Mouse (Mus musculus): Measurements from ENCODE around the gene Slc5a1. TPM values are rescaled to one million over a fixed set of nuclear protein-coding genes. Genes with fewer than 3 reads are reported as not detected.

Slc5a1 gene
- 0.10 TPM in 1 of 2 replicates, not detected in the other for polyA plus RNA-seq (2014; fragmentation: Nextera tagmentation; extraction: Ambion mirVana)

DNA sequence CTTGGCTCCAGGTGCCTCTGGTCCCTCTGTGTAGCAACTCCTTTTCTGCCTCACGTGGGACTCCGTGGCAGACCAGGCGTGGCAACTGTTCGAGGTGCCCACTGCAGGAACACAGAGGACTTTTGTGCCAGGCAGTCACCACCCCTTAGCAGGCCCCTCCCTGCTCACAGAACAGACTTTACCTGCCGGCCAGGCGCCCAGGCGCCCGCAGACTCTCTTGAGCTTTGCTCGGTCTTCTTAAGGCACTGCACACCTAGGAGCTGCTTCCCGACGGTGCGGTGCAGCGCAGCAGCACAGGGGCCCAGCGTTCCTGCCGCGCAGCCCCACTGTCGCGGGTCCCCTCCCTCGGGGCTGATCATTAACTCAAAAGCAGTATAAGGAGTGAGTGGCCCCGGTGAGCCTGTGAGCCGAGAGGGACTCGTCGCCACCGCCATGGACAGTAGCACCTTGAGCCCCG is at the start of gene Slc5a1:
Gene Slc5a1, plus strand, starts transcription at position 195 of the 457 bp plus-strand sequence.
- Histone ChIP-seq H3K36me3 (ENCODE audit: control insufficient read depth, insufficient read depth, low read length) (no peaks in the 10 kb centered on the region), H3K9ac (replicated peaks; ENCODE audit: low read depth, low read length) (no peak within 1 kb of the TSS), H3K4me2 (ENCODE audit: low read depth, low read length) (no peak within 1 kb of the TSS), H3K4me3 (ENCODE audit: low read depth, low read length) (no peak within 1 kb of the TSS), H3K27me3 (ENCODE audit: control insufficient read depth, insufficient read depth, low read length) (peaks cover 9% of the 10 kb centered on the region; the same call in 1 of the 2 replicates), H3K9me3 (ENCODE audit: control insufficient read depth, low read length) (no peaks in the 10 kb centered on the region), H3K4me1 (ENCODE audit: control insufficient read depth, insufficient read depth, low read length) (no peaks in the 10 kb centered on the region), H3K27ac (ENCODE audit: low read depth, low read length) (no peak within 1 kb of the TSS)
- ATAC-seq (ENCODE audit: low read depth) = no peak
- WGBS = 17% methylated on average over 25 of the region's 25 CpGs

DNA sequence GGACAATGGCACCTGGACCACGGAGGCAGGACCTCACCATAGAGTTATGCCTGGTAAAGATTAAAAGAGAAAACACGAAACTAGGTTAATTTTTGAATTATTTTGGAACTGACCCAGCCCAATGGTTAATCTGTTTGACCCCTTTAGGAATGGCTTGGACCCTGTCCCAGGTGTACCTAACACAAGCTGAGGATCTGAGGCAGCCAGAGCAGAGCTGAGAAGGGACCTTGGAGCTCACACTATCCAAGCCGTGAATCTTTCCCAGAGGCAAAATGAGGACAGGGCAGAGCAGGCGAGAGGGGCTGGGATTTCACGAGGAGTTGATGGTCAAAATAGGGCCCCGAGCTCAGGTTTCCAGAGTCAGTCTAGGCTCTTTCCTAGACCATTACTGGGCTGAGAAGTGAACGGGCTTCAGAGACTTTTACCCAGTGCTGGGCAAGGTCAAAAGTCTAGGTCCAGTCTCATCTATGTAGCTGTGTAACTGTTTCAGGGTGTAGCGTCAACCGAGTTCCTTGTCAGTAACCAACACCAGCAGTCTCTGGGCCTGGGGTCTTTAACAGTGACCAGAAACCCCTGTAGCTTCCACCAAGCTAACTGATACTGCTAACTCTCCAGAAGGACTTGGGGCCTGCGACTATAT is 47.8 kb upstream of the Slc5a1 start:
- H3K4me3 ChIP-seq (ENCODE audit: low read depth, low read length) = no peak overlapping the region
- 87% methylated on average over 10 of the region's 10 CpGs for WGBS
- no peak overlapping the region for H3K27ac ChIP-seq (ENCODE audit: low read depth, low read length)
- H3K9me3 ChIP-seq (ENCODE audit: control insufficient read depth, low read length) = no peaks in the 10 kb centered on the region
- no peak overlapping the region for H3K9ac ChIP-seq (replicated peaks; ENCODE audit: low read depth, low read length)
- no peaks in the 10 kb centered on the region for H3K36me3 ChIP-seq (ENCODE audit: control insufficient read depth, insufficient read depth, low read length)
- no peak overlapping the region for H3K4me2 ChIP-seq (ENCODE audit: low read depth, low read length)
- no peak for ATAC-seq (ENCODE audit: low read depth)
- H3K4me1 ChIP-seq (ENCODE audit: control insufficient read depth, insufficient read depth, low read length) = no peaks in the 10 kb centered on the region
- H3K27me3 ChIP-seq (ENCODE audit: control insufficient read depth, insufficient read depth, low read length) = no peaks in the 10 kb centered on the region

GRCm38 (mm10) chr5:33070071-33070470 is 33.9 kb upstream of the Slc5a1 start:
- no peak overlapping the region for H3K4me3 ChIP-seq (ENCODE audit: low read depth, low read length)
- no peaks in the 10 kb centered on the region for H3K36me3 ChIP-seq (ENCODE audit: control insufficient read depth, insufficient read depth, low read length)
- H3K4me1 ChIP-seq (ENCODE audit: control insufficient read depth, insufficient read depth, low read length) = no peaks in the 10 kb centered on the region
- H3K9me3 ChIP-seq (ENCODE audit: control insufficient read depth, low read length) = no peaks in the 10 kb centered on the region
- H3K4me2 ChIP-seq (ENCODE audit: low read depth, low read length) = no peak overlapping the region
- no peak overlapping the region for H3K27ac ChIP-seq (ENCODE audit: low read depth, low read length)
- no peaks in the 10 kb centered on the region for H3K27me3 ChIP-seq (ENCODE audit: control insufficient read depth, insufficient read depth, low read length)
- no peak for ATAC-seq (ENCODE audit: low read depth)
- no peak overlapping the region for H3K9ac ChIP-seq (replicated peaks; ENCODE audit: low read depth, low read length)

DNA sequence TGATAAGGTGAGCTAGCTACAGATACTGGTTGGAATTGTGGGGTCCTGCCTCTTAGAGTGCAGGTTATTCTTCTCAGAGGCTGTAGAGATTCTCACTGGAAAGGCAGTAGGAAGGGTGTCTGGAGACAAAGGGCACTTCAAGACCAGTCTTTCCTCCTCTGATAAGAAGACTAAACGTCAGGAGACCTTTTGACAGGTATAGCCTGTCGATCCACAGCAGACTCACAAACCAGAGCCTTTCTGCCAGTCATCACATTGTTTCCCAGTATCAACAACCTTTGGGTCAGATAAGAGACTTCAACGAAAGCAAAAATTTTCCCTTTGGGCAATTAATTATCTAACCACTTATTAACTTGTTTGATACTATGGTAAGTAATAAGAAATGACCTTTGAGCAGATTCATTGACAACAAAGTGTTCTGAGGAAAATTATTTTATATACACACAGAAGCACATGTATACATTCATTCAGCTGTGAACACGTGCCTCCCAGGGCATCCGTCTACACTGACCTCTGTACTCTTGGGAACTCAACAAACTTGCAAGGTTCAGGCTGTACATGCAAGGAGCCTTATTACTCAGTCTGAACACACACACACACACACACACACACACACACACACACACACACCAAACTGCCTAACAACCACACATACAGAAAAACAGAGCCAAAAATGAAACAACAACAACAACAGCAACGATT is 27.4 kb upstream of the Slc5a1 start:
- Histone ChIP-seq H3K27me3 (ENCODE audit: control insufficient read depth, insufficient read depth, low read length) (no peaks in the 10 kb centered on the region), H3K4me1 (ENCODE audit: control insufficient read depth, insufficient read depth, low read length) (no peaks in the 10 kb centered on the region), H3K9me3 (ENCODE audit: control insufficient read depth, low read length) (no peaks in the 10 kb centered on the region), H3K4me3 (ENCODE audit: low read depth, low read length) (no peak overlapping the region), H3K9ac (replicated peaks; ENCODE audit: low read depth, low read length) (no peak overlapping the region), H3K4me2 (ENCODE audit: low read depth, low read length) (no peak overlapping the region), H3K36me3 (ENCODE audit: control insufficient read depth, insufficient read depth, low read length) (no peaks in the 10 kb centered on the region), H3K27ac (ENCODE audit: low read depth, low read length) (no peak overlapping the region)
- ATAC-seq (ENCODE audit: low read depth) = no peak
- 89% methylated on average over 6 of the region's 6 CpGs for WGBS

- H3K4me3 ChIP-seq (ENCODE audit: low read depth, low read length) = no peak overlapping the region
- WGBS = 93% methylated on average over 1 of the region's 1 CpGs
These were observed 21.1 kb upstream of the Slc5a1 start for GRCm38 (mm10) chr5:33082896-33083295.

DNA sequence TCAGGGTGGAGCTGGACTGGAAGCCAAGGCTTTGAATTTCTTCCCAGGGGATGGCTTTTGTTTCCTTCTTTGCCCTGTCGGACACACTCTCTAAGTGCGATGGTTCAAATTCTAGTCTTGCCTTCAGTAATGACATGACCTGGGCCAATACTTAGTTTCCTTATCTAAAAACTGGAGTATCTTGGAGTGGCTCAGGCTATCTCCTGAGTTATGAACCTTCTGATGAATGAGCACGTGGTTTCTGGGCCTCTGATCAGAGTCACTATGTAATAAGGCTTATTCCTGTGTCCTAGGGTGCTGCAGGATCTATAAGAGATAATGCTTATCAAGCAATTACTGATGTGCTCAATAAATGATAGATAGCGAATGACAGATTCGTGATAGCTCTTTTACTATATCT is 19.4 kb upstream of the Slc5a1 start:
- Histone ChIP-seq H3K36me3 (ENCODE audit: control insufficient read depth, insufficient read depth, low read length) (no peaks in the 10 kb centered on the region), H3K4me2 (ENCODE audit: low read depth, low read length) (no peak overlapping the region), H3K27me3 (ENCODE audit: control insufficient read depth, insufficient read depth, low read length) (no peaks in the 10 kb centered on the region), H3K4me1 (ENCODE audit: control insufficient read depth, insufficient read depth, low read length) (no peaks in the 10 kb centered on the region), H3K9me3 (ENCODE audit: control insufficient read depth, low read length) (no peaks in the 10 kb centered on the region), H3K9ac (replicated peaks; ENCODE audit: low read depth, low read length) (no peak overlapping the region), H3K4me3 (ENCODE audit: low read depth, low read length) (no peak overlapping the region), H3K27ac (ENCODE audit: low read depth, low read length) (no peak overlapping the region)
- no peak for ATAC-seq (ENCODE audit: low read depth)
- WGBS = 94% methylated on average over 5 of the region's 5 CpGs

More at GRCm38 (mm10) chr5:33082896-33083295, 21.1 kb upstream of the Slc5a1 start:
- Histone ChIP-seq H3K27me3 (ENCODE audit: control insufficient read depth, insufficient read depth, low read length) (no peaks in the 10 kb centered on the region), H3K36me3 (ENCODE audit: control insufficient read depth, insufficient read depth, low read length) (no peaks in the 10 kb centered on the region), H3K9ac (replicated peaks; ENCODE audit: low read depth, low read length) (no peak overlapping the region), H3K4me1 (ENCODE audit: control insufficient read depth, insufficient read depth, low read length) (no peaks in the 10 kb centered on the region), H3K4me2 (ENCODE audit: low read depth, low read length) (no peak overlapping the region), H3K9me3 (ENCODE audit: control insufficient read depth, low read length) (no peaks in the 10 kb centered on the region), H3K27ac (ENCODE audit: low read depth, low read length) (no peak overlapping the region)
- ATAC-seq (ENCODE audit: low read depth) = no peak

- H3K4me1 ChIP-seq (ENCODE audit: control insufficient read depth, insufficient read depth, low read length) = no peaks in the 10 kb centered on the region
- no peak for ATAC-seq (ENCODE audit: low read depth)
- H3K4me3 ChIP-seq (ENCODE audit: low read depth, low read length) = no peak overlapping the region
- WGBS = 88% methylated on average over 6 of the region's 6 CpGs
- H3K4me2 ChIP-seq (ENCODE audit: low read depth, low read length) = no peak overlapping the region
- no peaks in the 10 kb centered on the region for H3K36me3 ChIP-seq (ENCODE audit: control insufficient read depth, insufficient read depth, low read length)
- no peaks in the 10 kb centered on the region for H3K27me3 ChIP-seq (ENCODE audit: control insufficient read depth, insufficient read depth, low read length)
- H3K9ac ChIP-seq (replicated peaks; ENCODE audit: low read depth, low read length) = no peak overlapping the region
- H3K9me3 ChIP-seq (ENCODE audit: control insufficient read depth, low read length) = no peaks in the 10 kb centered on the region
- no peak overlapping the region for H3K27ac ChIP-seq (ENCODE audit: low read depth, low read length)
These were observed 12.7 kb upstream of the Slc5a1 start for GRCm38 (mm10) chr5:33091342-33091741.

GRCm38 (mm10) chr5:33095315-33095714 is 8.7 kb upstream of the Slc5a1 start:
- WGBS = 91% methylated on average over 4 of the region's 4 CpGs
- Histone ChIP-seq H3K27me3 (ENCODE audit: control insufficient read depth, insufficient read depth, low read length) (no peaks in the 10 kb centered on the region), H3K36me3 (ENCODE audit: control insufficient read depth, insufficient read depth, low read length) (no peaks in the 10 kb centered on the region), H3K4me3 (ENCODE audit: low read depth, low read length) (no peak overlapping the region), H3K4me2 (ENCODE audit: low read depth, low read length) (no peak overlapping the region), H3K4me1 (ENCODE audit: control insufficient read depth, insufficient read depth, low read length) (no peaks in the 10 kb centered on the region), H3K9ac (replicated peaks; ENCODE audit: low read depth, low read length) (no peak overlapping the region), H3K27ac (ENCODE audit: low read depth, low read length) (no peak overlapping the region), H3K9me3 (ENCODE audit: control insufficient read depth, low read length) (no peaks in the 10 kb centered on the region)
- no peak for ATAC-seq (ENCODE audit: low read depth)

DNA sequence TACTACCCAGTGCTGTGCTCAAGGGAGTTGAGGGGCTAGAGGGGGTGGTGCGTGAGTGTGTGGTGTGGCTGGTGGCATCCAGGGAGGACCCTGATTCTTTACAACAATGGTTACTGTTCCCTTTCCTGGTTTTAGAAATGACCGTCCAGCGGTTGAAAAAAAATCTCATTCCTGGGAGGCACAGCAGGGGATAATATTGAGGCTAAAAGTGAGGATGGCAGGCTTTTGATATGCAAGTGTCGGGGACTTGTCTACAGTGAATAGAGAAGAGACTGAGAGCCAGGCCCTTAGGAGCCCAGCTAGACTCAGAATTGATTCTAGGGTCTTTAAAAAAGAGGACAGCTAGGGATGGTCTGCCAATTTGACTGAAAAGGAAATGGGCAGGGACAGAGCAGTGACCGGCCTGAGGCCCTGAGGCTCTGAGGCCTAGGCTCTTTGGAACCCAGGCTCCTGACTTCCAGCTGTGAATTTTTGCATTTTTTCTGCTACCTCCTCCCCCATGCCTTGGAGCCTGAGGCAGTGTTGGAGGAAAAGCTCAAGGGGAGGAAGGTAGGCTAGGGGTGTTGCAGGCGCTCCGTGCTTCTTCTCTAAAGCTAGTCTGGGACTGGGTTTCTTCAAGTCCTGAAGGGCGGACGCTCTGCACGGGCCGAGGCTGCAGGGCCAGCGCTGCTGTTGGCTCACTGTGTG is 1.5 kb upstream of the Slc5a1 start:
- Histone ChIP-seq H3K36me3 (ENCODE audit: control insufficient read depth, insufficient read depth, low read length) (no peaks in the 10 kb centered on the region), H3K27me3 (ENCODE audit: control insufficient read depth, insufficient read depth, low read length) (peaks cover 9% of the 10 kb centered on the region; the same call in 1 of the 2 replicates), H3K27ac (ENCODE audit: low read depth, low read length) (no peak overlapping the region), H3K9me3 (ENCODE audit: control insufficient read depth, low read length) (no peaks in the 10 kb centered on the region), H3K4me1 (ENCODE audit: control insufficient read depth, insufficient read depth, low read length) (no peaks in the 10 kb centered on the region), H3K9ac (replicated peaks; ENCODE audit: low read depth, low read length) (no peak overlapping the region), H3K4me2 (ENCODE audit: low read depth, low read length) (no peak overlapping the region), H3K4me3 (ENCODE audit: low read depth, low read length) (no peak overlapping the region)
- ATAC-seq (ENCODE audit: low read depth) = no peak
- WGBS = 35% methylated on average over 12 of the region's 12 CpGs
